Mouse (Mus musculus): ENCODE data around the gene Lnp1. TPM values are rescaled to one million over a fixed set of nuclear protein-coding genes. Genes with fewer than 3 reads are reported as not detected.

The Lnp1 gene
- total RNA-seq, 2 experiments from 2014 or later: 2.6 to 3.4 TPM

DNA sequence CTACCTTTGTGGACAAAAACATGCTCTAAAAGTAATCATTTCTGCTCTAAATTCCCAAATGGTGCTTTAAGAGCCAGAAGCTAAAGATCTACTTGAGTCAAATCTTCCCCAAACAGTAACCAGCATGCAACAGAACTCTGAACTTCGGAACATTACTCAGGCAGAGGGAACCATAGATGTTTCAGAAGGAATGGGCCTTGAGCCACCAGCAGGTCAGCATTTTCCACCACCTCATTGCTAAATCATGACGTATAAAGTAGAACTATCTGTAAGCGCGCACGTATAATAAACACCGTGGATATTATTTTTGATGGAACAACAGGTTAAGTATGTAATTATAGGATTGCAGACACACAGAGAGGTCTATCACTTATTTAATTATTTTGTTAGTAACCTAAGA, 43.0 kb downstream of the Lnp1 start:
- no peak overlapping the region for H3K4me3 ChIP-seq
- TF ChIP-seq CTCF (IDR thresholded peaks at IDR 0.05): no peak
- DNase-seq (ENCODE audit: extremely low spot score in 1 of 2, low spot score in 2 of 2): no peak
- no peak overlapping the region for H3K27ac ChIP-seq
- intact Hi-C loops (cut with DNase I): no loop called here

DNA sequence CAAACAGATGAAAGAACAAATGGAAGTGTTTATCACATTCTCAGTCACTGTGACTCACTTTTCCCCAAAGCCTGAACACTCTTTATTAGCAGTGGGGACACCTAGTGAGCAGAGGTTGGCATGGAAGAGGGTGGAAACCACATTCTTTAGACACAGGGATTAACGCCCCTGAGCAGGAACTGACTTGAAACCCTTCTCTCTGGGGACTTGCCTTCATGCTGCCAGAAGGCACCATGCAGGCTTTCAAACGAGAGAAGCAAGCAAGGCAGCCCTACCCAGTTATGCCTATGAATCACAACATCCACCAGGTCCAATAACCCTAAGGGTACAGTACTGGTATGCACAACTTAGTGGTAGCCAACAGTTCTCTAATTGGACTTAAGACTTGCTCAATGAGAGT, 54.5 kb downstream of the Lnp1 start:
- Histone ChIP-seq H3K4me3 (no peak overlapping the region), H3K27ac (no peak overlapping the region)
- intact Hi-C loops (cut with DNase I): no loop called here
- DNase-seq (ENCODE audit: extremely low spot score in 1 of 2, low spot score in 2 of 2): no peak
- no peak for TF ChIP-seq CTCF (IDR thresholded peaks at IDR 0.05)

GRCm38 (mm10) chr16:56870458-56870857, 57.4 kb downstream of the Lnp1 start:
- Histone ChIP-seq H3K4me3 (no peak overlapping the region), H3K27ac (no peak overlapping the region)
- no peak for DNase-seq (ENCODE audit: extremely low spot score in 1 of 2, low spot score in 2 of 2)
- no peak for TF ChIP-seq CTCF (IDR thresholded peaks at IDR 0.05)
- intact Hi-C loops (cut with DNase I): no loop called here

DNA sequence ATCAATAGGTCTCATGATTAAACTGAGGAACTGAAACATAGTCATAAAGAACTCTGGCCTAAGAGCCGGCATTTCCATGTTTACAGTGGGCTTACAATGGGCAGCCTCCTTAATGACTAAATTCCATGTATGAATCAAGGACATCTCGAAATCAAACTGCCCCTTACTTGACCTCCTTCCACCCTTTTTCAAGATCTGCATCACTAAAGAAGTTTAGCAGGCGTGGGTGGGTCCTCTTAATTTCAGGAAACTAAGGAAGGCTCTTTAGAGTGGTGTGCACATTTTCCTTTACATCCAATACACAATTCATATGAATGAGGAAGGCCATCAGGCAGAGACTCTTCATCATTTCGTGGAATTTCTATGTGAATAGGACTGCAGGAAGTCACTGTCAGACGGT, 59.5 kb downstream of the Lnp1 start:
- no peak for TF ChIP-seq CTCF (IDR thresholded peaks at IDR 0.05)
- intact Hi-C loops (cut with DNase I): no loop called here
- Histone ChIP-seq H3K27ac (no peak overlapping the region), H3K4me3 (no peak overlapping the region)
- DNase-seq (ENCODE audit: extremely low spot score in 1 of 2, low spot score in 2 of 2): no peak

GRCm38 (mm10) chr16:56867591-56867990, 60.3 kb downstream of the Lnp1 start:
- intact Hi-C loops (cut with DNase I): no loop called here
- no peak for DNase-seq (ENCODE audit: extremely low spot score in 1 of 2, low spot score in 2 of 2)
- Histone ChIP-seq H3K27ac (no peak overlapping the region), H3K4me3 (no peak overlapping the region)
- no peak for TF ChIP-seq CTCF (IDR thresholded peaks at IDR 0.05)

Other genes with a start within 250 kb of the Lnp1 start
- gene Tfg, start 210.6 kb downstream of the Lnp1 start, total RNA-seq (2021): 10 to 100 TPM; 50.0 to 55.7 TPM
- not detected for gene Adgrg7, start 132.2 kb downstream of the Lnp1 start, total RNA-seq (2021)
- 1 to 10 TPM; 1.3 to 1.4 TPM for gene Tmem45a, start 41.9 kb downstream of the Lnp1 start, total RNA-seq (2021)
- gene Tmem45a2, start 143.3 kb upstream of the Lnp1 start, total RNA-seq (2021): not detected
- 10 to 100 TPM; 96.3 to 96.9 TPM for gene Tomm70a, start 193.6 kb upstream of the Lnp1 start, total RNA-seq (2021)
- gene Nit2, start 239.3 kb upstream of the Lnp1 start, total RNA-seq (2021): 10 to 100 TPM; 13.6 to 14.5 TPM

Measured in left cerebral cortex, adult 2 months (tissue).